Mouse (Mus musculus) forebrain, embryonic 11.5 days (tissue): ENCODE data around the gene Cul9. TPM values are rescaled to one million over a fixed set of nuclear protein-coding genes. Genes with fewer than 3 reads are reported as not detected.

Source experiments
- ATAC-seq: fragments of 200-750 bp; cut with Nextera tagmentation; replicated peaks from 2 replicates; pipeline ENCODE4 v1.8.0; 2017; ENCODE audit warnings: moderate TSS enrichment; ENCODE audit not compliant: low FRiP score
- DNase-seq: peaks from one replicate; pipeline ENCODE4 v3.0.0-alpha.2; 2017; ENCODE audit warnings: low spot score
- H3K27ac ChIP-seq: fragments of 300-500 bp; sonication (generic); 2 replicates; pipeline ENCODE4 v1.5.1; 2014; ENCODE audit warnings: low read depth, low read length
- H3K27me3 ChIP-seq: fragments of 300-500 bp; sonication (generic); 2 replicates; pipeline ENCODE4 v1.6.1; 2014; ENCODE audit warnings: mild to moderate bottlenecking, low read length, mixed read lengths; ENCODE audit not compliant: control insufficient read depth, insufficient read depth
- H3K36me3 ChIP-seq: fragments of 300-500 bp; sonication (generic); 2 replicates; pipeline ENCODE4 v1.6.1; 2014; ENCODE audit warnings: mild to moderate bottlenecking, low read length, moderate library complexity, mixed read lengths; ENCODE audit not compliant: control insufficient read depth, insufficient read depth
- H3K4me1 ChIP-seq: fragments of 300-500 bp; sonication (generic); replicated peaks from 2 replicates; pipeline ENCODE4 v1.6.1; 2014; ENCODE audit warnings: low read length, mixed read lengths; ENCODE audit not compliant: control insufficient read depth, insufficient read depth
- H3K4me2 ChIP-seq: fragments of 300-500 bp; sonication (generic); 2 replicates; pipeline ENCODE4 v1.6.1; 2014; ENCODE audit warnings: low read depth, mild to moderate bottlenecking, low read length, moderate library complexity, mixed read lengths; ENCODE audit not compliant: severe bottlenecking
- H3K4me3 ChIP-seq: fragments of 300-500 bp; sonication (generic); 2 replicates; pipeline ENCODE4 v1.5.1; 2014; ENCODE audit warnings: low read depth, low read length
- H3K9ac ChIP-seq: fragments of 300-500 bp; sonication (generic); 2 replicates; pipeline ENCODE4 v1.6.1; 2014; ENCODE audit warnings: low read length
- H3K9me3 ChIP-seq: fragments of 300-500 bp; sonication (generic); 2 replicates; pipeline ENCODE4 v1.6.1; 2016; ENCODE audit warnings: low read length, mixed read lengths; ENCODE audit not compliant: control insufficient read depth
- WGBS: fragments of 180-500 bp; shearing (Covaris S2); extraction: QIAGEN DNeasy Blood & Tissue Kit; methylation state at CpG from one replicate; pipeline ENCODE4 v1.1.7; 2014; 5-methylcytosine and 5-hydroxymethylcytosine counted together
- polyA plus RNA-seq: library from polyadenylated mRNA; unstranded; fragments of >200 nt; fragmentation: Nextera tagmentation; extraction: Ambion mirVana; gene quantifications from 2 replicates; pipeline ENCODE4 v1.2.1, GENCODE M21; 2014

Gene Cul9
- polyA plus RNA-seq, 1 experiment from 2014 or later, result 3.4 TPM

DNA sequence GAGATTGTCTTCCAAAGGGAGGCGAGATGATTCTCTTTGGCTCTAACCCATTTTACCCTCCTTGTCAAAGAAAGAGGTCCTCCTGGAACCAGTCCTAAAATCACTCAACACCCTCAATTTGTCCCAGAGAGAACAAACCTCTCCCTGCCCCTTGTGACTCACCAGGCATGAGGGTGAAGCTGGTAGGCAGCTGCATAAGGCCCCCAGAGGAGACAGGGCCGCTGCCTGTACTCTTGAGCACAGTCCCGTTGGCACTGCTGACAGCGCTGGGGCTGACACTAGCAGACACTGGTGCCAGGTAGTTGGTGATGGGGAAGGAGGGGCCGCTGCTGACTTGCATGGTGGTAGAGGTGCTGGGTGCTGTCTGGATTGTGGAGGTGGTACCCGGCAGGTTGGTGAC, 5.2 kb upstream of the Cul9 start:
- Histone ChIP-seq H3K4me3 (no peak overlapping the region), H3K4me1 (peaks cover 34% of the 10 kb centered on the region), H3K9me3 (no peaks in the 10 kb centered on the region), H3K27me3 (peaks cover 4% of the 10 kb centered on the region), H3K27ac (no peak overlapping the region), H3K9ac (no peak overlapping the region), H3K36me3 (no peaks in the 10 kb centered on the region; the same call in 1 of the 2 replicates), H3K4me2 (no peak overlapping the region)
- DNase-seq (no peak), ATAC-seq (no peak)
- WGBS, result 96% methylated on average over 6 of the region's 6 CpGs

DNA sequence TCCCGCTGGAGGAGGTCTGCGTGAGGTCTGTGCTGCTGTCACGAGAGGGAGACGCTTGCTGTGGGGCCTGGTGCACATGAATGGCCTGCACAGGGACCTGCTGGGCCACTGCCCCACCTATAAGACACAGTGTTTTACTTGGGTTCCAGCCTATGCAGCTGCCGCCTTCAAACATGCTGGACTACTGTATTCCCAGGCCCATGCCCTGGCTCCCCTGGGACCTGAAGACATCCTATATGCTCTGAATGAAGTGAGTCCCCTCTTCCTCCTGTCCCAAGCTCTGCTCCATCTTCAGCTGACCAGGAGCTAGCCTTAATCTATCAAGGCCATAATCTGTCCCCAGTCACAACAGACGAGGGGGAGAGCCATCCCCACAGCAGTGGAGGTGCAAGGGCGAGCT, 4.7 kb upstream of the Cul9 start:
- Histone ChIP-seq H3K27ac (no peak overlapping the region), H3K4me2 (no peak overlapping the region), H3K9me3 (no peaks in the 10 kb centered on the region), H3K27me3 (peaks cover 4% of the 10 kb centered on the region), H3K36me3 (no peaks in the 10 kb centered on the region; the same call in 1 of the 2 replicates), H3K4me3 (no peak overlapping the region), H3K4me1 (peaks cover 34% of the 10 kb centered on the region), H3K9ac (no peak overlapping the region)
- 90% methylated on average over 7 of the region's 7 CpGs for WGBS
- ATAC-seq, result no peak
- DNase-seq, result no peak

- WGBS, result 91% methylated on average over 9 of the region's 9 CpGs
- Histone ChIP-seq H3K4me2 (no peak overlapping the region), H3K4me3 (no peak overlapping the region), H3K27ac (no peak overlapping the region), H3K27me3 (peaks cover 4% of the 10 kb centered on the region), H3K4me1 (peaks cover 33% of the 10 kb centered on the region), H3K9me3 (no peaks in the 10 kb centered on the region), H3K9ac (no peak overlapping the region), H3K36me3 (no peaks in the 10 kb centered on the region; the same call in 1 of the 2 replicates)
- ATAC-seq (no peak), DNase-seq (no peak)
Observed at GRCm38 (mm10) chr17:46549642-46550041, 3.5 kb upstream of the Cul9 start.

- H3K4me3 ChIP-seq, result no peak overlapping the region
- DNase-seq, result peak; percentile 84
Observed at GRCm38 (mm10) chr17:46549193-46549592, 3.0 kb upstream of the Cul9 start.

DNA sequence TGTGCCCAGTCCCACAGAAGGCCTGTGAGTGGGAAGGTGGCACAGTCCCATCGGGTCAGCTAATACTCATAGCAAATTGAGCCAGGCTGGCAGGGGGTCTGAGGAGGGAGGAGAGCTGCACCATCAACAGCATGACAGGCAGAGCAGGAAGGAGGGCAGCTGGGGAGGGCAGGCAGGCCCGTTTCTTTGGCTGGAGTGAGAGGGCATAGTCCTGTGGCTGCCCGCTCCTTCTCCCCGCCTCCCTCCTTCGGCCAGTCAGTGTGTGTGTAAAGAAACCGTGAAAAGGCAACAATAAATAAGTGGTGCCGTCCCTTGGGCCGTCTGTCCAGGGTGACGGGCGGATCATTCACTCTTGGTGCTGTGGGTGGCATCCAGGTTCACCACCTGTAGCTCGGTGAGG, 2.6 kb upstream of the Cul9 start:
- Histone ChIP-seq H3K27ac (no peak overlapping the region), H3K27me3 (peaks cover 4% of the 10 kb centered on the region), H3K9me3 (no peaks in the 10 kb centered on the region), H3K4me1 (peaks cover 24% of the 10 kb centered on the region), H3K4me2 (no peak overlapping the region), H3K36me3 (no peaks in the 10 kb centered on the region; the same call in 1 of the 2 replicates), H3K9ac (no peak overlapping the region), H3K4me3 (no peak overlapping the region)
- DNase-seq (no peak), ATAC-seq (no peak)
- 56% methylated on average over 11 of the region's 11 CpGs for WGBS

More at GRCm38 (mm10) chr17:46549193-46549592, 3.0 kb upstream of the Cul9 start:
- Histone ChIP-seq H3K4me2 (no peak overlapping the region), H3K27me3 (peaks cover 4% of the 10 kb centered on the region), H3K27ac (no peak overlapping the region), H3K36me3 (no peaks in the 10 kb centered on the region; the same call in 1 of the 2 replicates), H3K9me3 (no peaks in the 10 kb centered on the region), H3K9ac (no peak overlapping the region), H3K4me1 (peaks cover 29% of the 10 kb centered on the region)
- ATAC-seq, result no peak
- WGBS, result 23% methylated on average over 8 of the region's 8 CpGs

DNA sequence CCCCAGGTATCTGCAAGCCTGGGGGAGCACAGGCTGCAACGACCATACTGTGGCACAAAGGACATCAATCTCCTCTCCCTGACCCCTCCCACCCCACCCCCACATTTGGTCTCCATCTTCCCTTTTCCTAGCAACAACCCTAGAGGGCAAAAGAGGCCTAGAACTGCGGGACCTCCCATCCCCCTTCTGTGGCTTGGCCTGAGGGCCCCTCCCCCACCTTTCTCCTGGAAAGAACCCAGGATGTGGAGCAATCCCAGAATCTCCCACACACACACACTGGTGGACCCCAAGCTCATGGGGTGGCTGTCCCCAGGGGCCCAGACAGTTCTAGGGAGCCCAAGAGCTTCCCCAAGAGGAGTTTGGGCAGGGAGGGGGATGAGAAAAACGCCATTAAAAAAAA, 1.7 kb upstream of the Cul9 start:
- H3K9ac ChIP-seq, result no peak overlapping the region
- peaks cover 4% of the 10 kb centered on the region for H3K27me3 ChIP-seq
- H3K4me2 ChIP-seq, result no peak overlapping the region
- DNase-seq, result no peak
- ATAC-seq, result no peak
- H3K4me1 ChIP-seq, result peaks cover 16% of the 10 kb centered on the region
- no peak overlapping the region for H3K4me3 ChIP-seq
- WGBS, result 17% methylated on average over 3 of the region's 3 CpGs
- H3K27ac ChIP-seq, result no peak overlapping the region
- H3K36me3 ChIP-seq, result no peaks in the 10 kb centered on the region; the same call in 1 of the 2 replicates
- H3K9me3 ChIP-seq, result no peaks in the 10 kb centered on the region

DNA sequence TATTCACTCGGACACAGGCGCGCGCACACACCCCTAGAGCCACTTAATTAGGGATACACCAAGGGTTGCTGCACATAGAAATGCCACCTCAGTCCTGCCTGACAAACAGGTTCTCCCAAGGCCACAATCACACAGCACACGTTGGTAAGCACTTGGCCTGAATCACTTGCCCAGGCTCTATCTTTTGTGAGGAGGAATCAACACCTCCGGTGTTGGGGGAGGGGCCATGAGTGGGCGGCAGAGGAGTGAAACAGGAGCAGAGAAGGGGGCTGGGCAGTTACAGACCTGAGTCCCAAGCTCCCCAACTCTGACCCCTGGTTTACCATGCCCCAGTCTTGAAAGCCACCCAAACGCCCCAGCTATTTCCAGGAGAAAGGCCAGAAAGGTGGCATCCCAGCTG, 807 bp upstream of the Cul9 start:
- no peaks in the 10 kb centered on the region; the same call in 1 of the 2 replicates for H3K36me3 ChIP-seq
- no peak for DNase-seq

DNA sequence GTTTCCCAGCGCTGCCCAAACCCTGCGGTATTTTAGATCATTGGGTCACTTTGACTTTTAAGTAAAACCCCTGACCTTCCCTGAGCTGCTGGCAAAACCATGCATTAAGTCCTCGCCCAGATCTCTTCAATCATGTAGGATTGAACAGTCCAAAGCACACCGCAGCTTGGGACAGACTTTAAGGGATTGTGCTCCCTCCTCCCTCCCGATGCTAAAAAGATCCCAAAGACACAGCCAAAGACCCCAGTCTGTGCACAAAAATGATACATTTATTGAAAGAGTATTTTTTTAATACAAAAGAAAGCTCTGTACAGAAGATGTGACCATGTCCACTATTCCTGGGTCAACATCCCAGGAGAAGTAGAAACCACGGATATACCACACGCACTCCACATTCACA, 403 bp upstream of the Cul9 start:
- Histone ChIP-seq H3K27ac (no peak overlapping the region), H3K9me3 (no peaks in the 10 kb centered on the region), H3K4me2 (peak overlapping the region; percentile 84), H3K36me3 (no peaks in the 10 kb centered on the region; the same call in 1 of the 2 replicates), H3K27me3 (peaks cover 4% of the 10 kb centered on the region), H3K9ac (peak overlapping the region; percentile 79), H3K4me3 (peak overlapping the region; percentile 51), H3K4me1 (peaks cover 11% of the 10 kb centered on the region)
- WGBS, result 7% methylated on average over 7 of the region's 7 CpGs
- 0 out of 2 replicates have a peak, but pooled peaks have one; percentile 8 for ATAC-seq
- no peak for DNase-seq

More for the DNA sequence above, 807 bp upstream of the Cul9 start:
- no peak overlapping the region for H3K27ac ChIP-seq
- no peak overlapping the region for H3K4me2 ChIP-seq
- H3K4me3 ChIP-seq, result 0 out of 2 replicates have a peak overlapping the region, but pooled peaks have one; percentile 1
- peaks cover 4% of the 10 kb centered on the region for H3K27me3 ChIP-seq
- ATAC-seq, result no peak
- 6% methylated on average over 8 of the region's 8 CpGs for WGBS
- peaks cover 11% of the 10 kb centered on the region for H3K4me1 ChIP-seq
- H3K9ac ChIP-seq, result no peak overlapping the region
- no peaks in the 10 kb centered on the region for H3K9me3 ChIP-seq

GRCm38 (mm10) chr17:46543661-46544060, 2.5 kb downstream of the Cul9 start:
- no peak for ATAC-seq
- Histone ChIP-seq H3K4me1 (peaks cover 11% of the 10 kb centered on the region), H3K36me3 (no peaks in the 10 kb centered on the region), H3K27me3 (peaks cover 4% of the 10 kb centered on the region), H3K9ac (no peak overlapping the region), H3K4me2 (no peak overlapping the region), H3K4me3 (no peak overlapping the region), H3K27ac (no peak overlapping the region), H3K9me3 (no peaks in the 10 kb centered on the region)
- no peak for DNase-seq
- WGBS, result 92% methylated on average over 12 of the region's 12 CpGs
